Mouse (Mus musculus) heart, adult 2 months (tissue): Measurements from ENCODE around the gene Arf6. TPM values are rescaled to one million over a fixed set of nuclear protein-coding genes. Genes with fewer than 3 reads are reported as not detected.

ENCODE experiments used
- DNase-seq, 2 experiments: peaks; one replicate each; pipeline ENCODE4 v3.0.0; 2021
- H3K27ac ChIP-seq: fragments of 200-600 bp; 2 replicates; pipeline ENCODE4 v1.8.1; 2022
- H3K27me3 ChIP-seq: fragments of 200-500 bp; 2 replicates; pipeline ENCODE4 v1.6.1; 2012; ENCODE audit warnings: mild to moderate bottlenecking, low read length, inconsistent platforms, mixed read lengths; ENCODE audit not compliant: control insufficient read depth, insufficient read depth
- H3K36me3 ChIP-seq: fragments of 200-500 bp; 2 replicates; pipeline ENCODE4 v1.6.1; 2012; ENCODE audit warnings: low read length, inconsistent platforms; ENCODE audit not compliant: control insufficient read depth, insufficient read depth
- H3K4me1 ChIP-seq: fragments of 200-500 bp; 2 replicates; pipeline ENCODE4 v1.6.1; 2011; ENCODE audit warnings: low read length; ENCODE audit not compliant: control insufficient read depth, insufficient read depth
- H3K4me3 ChIP-seq: fragments of 200-600 bp; 2 replicates; pipeline ENCODE4 v1.8.1; 2022
- H3K79me2 ChIP-seq: fragments of 200-500 bp; replicated peaks from 2 replicates; pipeline ENCODE4 v1.6.1; 2012; ENCODE audit warnings: mild to moderate bottlenecking, inconsistent platforms, low read length, moderate library complexity, mixed read lengths; ENCODE audit not compliant: control insufficient read depth, insufficient read depth
- H3K9ac ChIP-seq: fragments of 200-500 bp; 2 replicates; pipeline ENCODE4 v1.6.1; 2012; ENCODE audit warnings: low read depth, mild to moderate bottlenecking, control low read depth, inconsistent platforms, low read length, mixed read lengths
- CTCF ChIP-seq: fragments of 200-600 bp; IDR thresholded peaks from 2 replicates; pipeline ENCODE4 v1.8.1; 2022; ENCODE audit warnings: antibody characterized with exemption, mild to moderate bottlenecking, moderate library complexity
- EP300 ChIP-seq: fragments of 200-500 bp; IDR thresholded peaks from 2 replicates; pipeline ENCODE4 v1.6.1; 2011; ENCODE audit warnings: low read depth, low read length, control low read depth; ENCODE audit not compliant: insufficient read depth
- POLR2A ChIP-seq: fragments of 200-500 bp; IDR thresholded peaks from 2 replicates; pipeline ENCODE4 v1.6.1; 2011; ENCODE audit warnings: mild to moderate bottlenecking, low read depth, low read length, control low read depth; ENCODE audit not compliant: insufficient read depth
- WGBS: fragments of 180-500 bp; shearing (Covaris S2); methylation state at CpG from one replicate; pipeline ENCODE4 v1.1.7; 2018; 5-methylcytosine and 5-hydroxymethylcytosine counted together
- intact Hi-C: fragments of 180-260 bp; cut with DNase I; formaldehyde crosslinking; loops from one replicate; pipeline ENCODE4 v1.15.1; 2025
- polyA plus RNA-seq: library from polyadenylated mRNA; depleted of rRNA; stranded (reverse); fragments of >200 nt; gene quantifications from 2 replicates; pipeline ENCODE4 v1.2.3, GENCODE M21; 2012
- total RNA-seq, 2 experiments: library from RNA; stranded (reverse); gene quantifications; 2 replicates each; pipeline ENCODE4 v1.2.3; 2021

The Arf6 gene
- total and polyA plus RNA-seq, 3 experiments, result 30.3 to 38.7 (median 35.0) TPM

DNA sequence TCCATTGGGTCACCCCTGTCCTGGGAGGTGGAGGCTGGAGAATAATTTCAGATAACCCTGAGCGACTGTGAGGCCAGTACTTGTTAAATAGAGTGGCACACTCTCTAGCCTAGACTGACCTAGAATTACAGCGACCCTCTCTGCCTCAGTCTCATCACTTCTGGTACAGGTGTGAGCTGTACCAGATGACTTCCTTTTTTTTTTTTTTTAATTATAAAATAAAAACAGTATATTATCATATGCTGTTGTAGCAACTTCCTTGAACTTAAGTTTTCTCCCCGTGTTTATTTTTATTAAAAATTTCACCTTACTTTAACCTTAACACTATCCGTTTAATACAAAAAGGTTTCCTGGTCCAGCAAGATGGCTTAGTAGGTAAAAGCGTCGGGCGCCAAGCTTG is 1.0 kb upstream of the Arf6 start:
- Histone ChIP-seq H3K27ac (peak overlapping the region; percentile 100), H3K79me2 (peaks cover 5% of the 10 kb centered on the region), H3K9ac (peak overlapping the region; percentile 92; the same call in 1 of the 2 replicates), H3K4me1 (peaks cover 2% of the 10 kb centered on the region), H3K4me3 (peak overlapping the region; percentile 87), H3K27me3 (no peaks in the 10 kb centered on the region), H3K36me3 (peaks cover 14% of the 10 kb centered on the region)
- TF ChIP-seq POLR2A (no peak), CTCF (no peak), EP300 (no peak)
- intact Hi-C loops, result loop anchor here (5.0 kb wide), 1 partner anchor 76 kb away; no protein-coding TSS in a partner anchor
- WGBS, result 10% methylated on average over 7 of the region's 7 CpGs
- no peak for DNase-seq

DNA sequence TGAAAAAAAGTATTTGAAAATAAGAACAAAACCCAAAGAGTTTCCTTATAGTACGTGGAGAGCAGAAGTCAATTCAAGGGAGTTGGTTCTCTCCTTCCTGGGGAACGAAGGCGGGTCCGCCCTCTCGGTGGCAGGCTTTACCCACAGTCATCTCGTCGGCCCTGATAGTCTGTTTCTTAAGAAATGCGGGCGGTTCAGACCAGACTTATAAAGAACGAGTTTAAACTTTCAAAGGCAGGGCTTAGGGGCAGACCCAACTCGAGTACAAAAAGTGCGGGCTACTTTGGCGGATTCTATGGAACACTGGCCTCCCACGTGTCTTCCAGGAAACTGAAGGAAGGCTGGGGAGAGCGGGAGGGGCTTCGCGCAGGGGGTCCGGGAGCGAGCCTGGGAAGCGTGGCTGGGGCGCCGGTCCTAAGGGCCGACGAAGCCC is 513 bp upstream of the Arf6 start:
- H3K4me1 ChIP-seq, result peaks cover 4% of the 10 kb centered on the region
- H3K36me3 ChIP-seq, result peaks cover 17% of the 10 kb centered on the region
- no peak for DNase-seq
- H3K79me2 ChIP-seq, result peaks cover 5% of the 10 kb centered on the region
- 0 out of 2 replicates have a peak, but pooled peaks have one; percentile 25 for TF ChIP-seq EP300
- peak; percentile 28; the same call in 1 of the 2 replicates for TF ChIP-seq POLR2A
- TF ChIP-seq CTCF, result peak; percentile 62
- no peaks in the 10 kb centered on the region for H3K27me3 ChIP-seq
- intact Hi-C loops, result loop anchor here (5.0 kb wide), 1 partner anchor 76 kb away; no protein-coding TSS in a partner anchor
- H3K9ac ChIP-seq, result peak overlapping the region; percentile 92
- peak overlapping the region; percentile 87 for H3K4me3 ChIP-seq
- under 1% methylated on average over 24 of the region's 24 CpGs for whole genome bisulfite sequencing
- peak overlapping the region; percentile 100 for H3K27ac ChIP-seq

DNA sequence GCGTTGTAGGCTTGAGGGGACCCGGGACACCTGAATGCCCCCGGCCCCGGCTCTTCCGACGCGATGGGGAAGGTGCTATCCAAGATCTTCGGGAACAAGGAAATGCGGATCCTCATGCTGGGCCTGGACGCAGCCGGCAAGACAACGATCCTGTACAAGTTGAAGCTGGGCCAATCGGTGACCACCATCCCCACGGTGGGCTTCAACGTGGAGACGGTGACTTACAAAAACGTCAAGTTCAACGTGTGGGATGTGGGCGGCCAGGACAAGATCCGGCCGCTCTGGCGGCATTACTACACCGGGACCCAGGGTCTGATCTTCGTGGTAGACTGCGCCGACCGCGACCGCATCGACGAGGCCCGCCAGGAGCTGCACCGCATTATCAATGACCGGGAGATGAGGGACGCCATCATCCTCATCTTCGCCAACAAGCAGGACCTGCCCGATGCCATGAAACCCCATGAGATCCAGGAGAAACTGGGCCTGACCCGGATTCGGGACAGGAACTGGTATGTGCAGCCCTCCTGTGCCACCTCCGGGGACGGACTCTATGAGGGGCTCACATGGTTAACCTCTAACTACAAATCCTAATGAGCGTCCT is 881 bp downstream of the Arf6 start:
- Histone ChIP-seq H3K4me1 (peaks cover 4% of the 10 kb centered on the region), H3K79me2 (peaks cover 5% of the 10 kb centered on the region), H3K4me3 (peak overlapping the region; percentile 87), H3K27ac (peak overlapping the region; percentile 100), H3K9ac (peak overlapping the region; percentile 100), H3K36me3 (peaks cover 17% of the 10 kb centered on the region), H3K27me3 (no peaks in the 10 kb centered on the region)
- TF ChIP-seq CTCF (no peak), POLR2A (no peak), EP300 (no peak)
- under 1% methylated on average over 42 of the region's 42 CpGs for WGBS
- intact Hi-C loops, result loop anchor here (1.0 to 5.0 kb wide), 4 partner anchors 50 to 202 kb away; no protein-coding TSS in a partner anchor
- no peak for DNase-seq

DNA sequence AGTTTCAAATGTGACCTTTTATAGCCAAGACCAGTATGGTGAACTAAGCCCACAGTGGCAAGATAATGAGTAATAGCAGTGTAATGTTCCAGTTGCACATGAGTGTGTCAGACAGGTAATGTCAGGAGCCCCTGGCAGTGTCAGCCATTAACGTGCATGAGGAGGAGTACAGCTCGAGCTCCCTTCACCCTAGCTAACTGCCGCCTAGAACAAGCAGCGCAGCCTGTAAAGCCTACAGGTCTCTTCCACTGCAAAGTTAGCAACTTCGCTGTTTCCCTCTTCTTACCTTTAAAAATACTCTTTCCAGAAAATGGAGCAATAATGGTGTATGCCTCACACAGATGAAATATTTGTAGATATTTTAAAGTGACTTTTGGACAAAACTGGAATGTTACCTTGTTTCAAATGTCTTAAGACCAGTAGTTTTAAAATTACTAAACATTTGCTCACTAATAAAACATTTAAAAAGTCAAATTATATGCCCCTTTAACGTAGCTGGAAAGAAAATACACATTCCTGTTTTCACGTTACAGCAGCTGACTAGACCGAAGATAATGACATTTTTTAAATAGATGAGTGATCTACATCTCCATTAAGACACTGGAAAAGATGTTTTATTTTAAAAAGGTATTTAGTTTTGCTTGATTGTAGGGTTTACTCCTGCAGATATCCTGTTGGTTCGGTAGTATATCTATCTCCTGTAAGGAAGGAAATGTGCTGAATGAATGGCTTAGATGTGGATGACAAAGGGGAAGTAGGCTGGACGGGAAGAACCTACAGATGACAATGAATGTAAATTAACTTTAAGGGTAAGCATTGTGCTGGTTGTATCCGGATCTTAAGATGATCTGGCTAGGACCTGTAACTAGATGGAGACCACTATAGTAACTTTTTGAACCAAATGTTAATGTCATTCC is 2.2 kb downstream of the Arf6 start:
- intact Hi-C loops, result loop anchor here (2.0 to 5.0 kb wide), 3 partner anchors 49 to 201 kb away; no protein-coding TSS in a partner anchor
- Histone ChIP-seq H3K4me1 (peaks cover 6% of the 10 kb centered on the region), H3K4me3 (peak overlapping the region; percentile 87), H3K27ac (peak overlapping the region; percentile 100; the same call in 1 of the 2 replicates), H3K79me2 (peaks cover 5% of the 10 kb centered on the region), H3K36me3 (peaks cover 26% of the 10 kb centered on the region), H3K27me3 (no peaks in the 10 kb centered on the region), H3K9ac (peak overlapping the region; percentile 50)
- TF ChIP-seq EP300 (no peak), CTCF (no peak), POLR2A (no peak)
- no peak for DNase-seq
- 7% methylated on average over 11 of the region's 11 CpGs for WGBS

DNA sequence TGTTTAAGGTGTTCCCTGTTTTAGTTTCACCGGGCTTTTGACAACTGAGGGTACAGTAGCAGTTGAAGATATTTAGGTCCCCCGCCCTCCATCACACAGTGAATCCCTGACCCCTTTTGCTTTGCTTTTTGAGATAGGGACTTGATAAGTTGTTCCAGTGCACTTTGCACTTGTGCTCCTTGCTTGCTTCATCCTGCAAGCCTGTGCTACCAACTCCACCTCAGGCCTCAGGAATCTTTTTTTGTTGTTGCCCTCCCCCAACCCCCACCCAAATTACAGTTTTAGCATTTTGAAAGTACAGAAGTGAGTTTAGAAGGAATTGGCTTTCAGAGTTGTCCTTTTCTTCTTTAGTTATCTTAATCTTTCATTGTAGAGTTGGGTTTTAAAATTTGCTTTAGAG is 4.2 kb downstream of the Arf6 start:
- H3K4me1 ChIP-seq, result peaks cover 6% of the 10 kb centered on the region
- peaks cover 26% of the 10 kb centered on the region for H3K36me3 ChIP-seq
- no peak for DNase-seq
- WGBS, result 56% methylated on average over 2 of the region's 2 CpGs
- no peak for TF ChIP-seq POLR2A
- TF ChIP-seq EP300, result no peak
- TF ChIP-seq CTCF, result no peak
- intact Hi-C loops, result no loop called here
- H3K27me3 ChIP-seq, result no peaks in the 10 kb centered on the region
- peaks cover 5% of the 10 kb centered on the region for H3K79me2 ChIP-seq
- H3K4me3 ChIP-seq, result no peak overlapping the region
- H3K9ac ChIP-seq, result no peak overlapping the region
- H3K27ac ChIP-seq, result no peak overlapping the region
